Mouse (Mus musculus) midbrain, embryonic 10.5 days (tissue): ENCODE results near the gene D1Ertd622e. TPM values are rescaled to one million over a fixed set of nuclear protein-coding genes. Genes with fewer than 3 reads are reported as not detected.
"Not testable (repeated sequence)": the region's sequence is repeated elsewhere in the genome, so short reads cannot be mapped to it uniquely, and the experiment has no call there.

Experiments
- DNase-seq: peaks from one replicate; pipeline ENCODE4 v3.0.0-alpha.2; 2017; ENCODE audit warnings: low spot score
- H3K27ac ChIP-seq: fragments of 300-500 bp; sonication (generic); replicated peaks from 2 replicates; pipeline ENCODE4 v1.5.1; 2016; ENCODE audit warnings: mild to moderate bottlenecking
- H3K27me3 ChIP-seq: fragments of 300-500 bp; sonication (generic); 2 replicates; pipeline ENCODE4 v1.6.1; 2016; ENCODE audit warnings: low read depth, mild to moderate bottlenecking; ENCODE audit not compliant: poor library complexity, severe bottlenecking
- H3K36me3 ChIP-seq: fragments of 300-500 bp; sonication (generic); 2 replicates; pipeline ENCODE4 v1.6.1; 2016; ENCODE audit warnings: mild to moderate bottlenecking, moderate library complexity
- H3K4me1 ChIP-seq: fragments of 300-500 bp; sonication (generic); 2 replicates; pipeline ENCODE4 v1.6.1; 2016
- H3K4me3 ChIP-seq: fragments of 300-500 bp; sonication (generic); 2 replicates; pipeline ENCODE4 v1.5.1; 2016; ENCODE audit warnings: mild to moderate bottlenecking, moderate library complexity
- H3K9me3 ChIP-seq: fragments of 300-500 bp; sonication (generic); replicated peaks from 2 replicates; pipeline ENCODE4 v1.6.1; 2016; ENCODE audit warnings: mild to moderate bottlenecking
- WGBS: fragments of 180-500 bp; shearing (Covaris S2); methylation state at CpG from one replicate; pipeline ENCODE4 v1.1.7; 2016; 5-methylcytosine and 5-hydroxymethylcytosine counted together
- polyA plus RNA-seq: library from polyadenylated mRNA; unstranded; fragments of >200 nt; fragmentation: Nextera tagmentation; extraction: Ambion mirVana; gene quantifications from 2 replicates; pipeline ENCODE4 v1.2.1, GENCODE M21; 2016

Gene D1Ertd622e
- polyA plus RNA-seq, 1 experiment from 2014 or later, result 39.0 TPM

DNA sequence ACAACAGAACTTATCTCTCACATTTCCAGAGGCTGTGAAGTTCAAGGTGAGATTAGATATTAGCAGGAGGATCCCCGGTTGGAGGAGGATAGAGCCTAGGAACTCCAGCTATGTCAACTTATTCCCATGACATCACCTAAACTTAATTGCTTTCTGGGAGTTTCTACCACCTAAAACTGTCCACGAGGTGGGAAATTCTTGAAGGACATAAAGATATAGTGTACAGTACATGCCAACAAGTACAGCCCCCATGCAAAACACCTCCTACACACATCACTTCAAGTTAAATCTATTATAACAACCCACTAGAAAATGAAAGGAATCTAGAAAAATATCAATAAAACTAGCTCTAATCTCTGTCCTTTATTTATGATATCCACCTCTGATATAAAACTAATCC, 61.5 kb downstream of the D1Ertd622e start:
- Histone ChIP-seq H3K4me3 (no peak overlapping the region), H3K9me3 (no peaks in the 10 kb centered on the region), H3K27ac (no peak overlapping the region), H3K4me1 (no peaks in the 10 kb centered on the region), H3K27me3 (no peaks in the 10 kb centered on the region), H3K36me3 (no peaks in the 10 kb centered on the region)
- 84% methylated on average over 2 of the region's 2 CpGs for WGBS
- no peak for DNase-seq

DNA sequence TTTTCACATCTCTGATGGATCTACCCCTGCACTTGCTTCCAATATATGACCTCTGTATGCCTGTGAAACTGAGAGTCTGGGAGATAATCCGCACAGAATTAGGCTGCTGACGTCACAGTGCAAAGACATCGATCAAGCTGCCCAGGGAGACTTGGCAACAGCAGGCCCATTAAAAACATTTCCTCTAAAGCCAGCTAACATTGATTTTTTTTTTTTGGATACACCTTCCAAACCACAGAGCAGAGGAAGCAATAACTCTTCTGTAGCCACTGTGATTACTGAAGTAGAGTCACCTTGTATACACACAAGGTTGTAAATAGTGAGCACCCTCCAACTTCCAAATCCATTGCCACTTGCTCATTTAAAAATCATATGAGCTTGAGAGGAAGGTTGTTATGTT, 62.8 kb downstream of the D1Ertd622e start:
- Histone ChIP-seq H3K4me1 (no peaks in the 10 kb centered on the region), H3K9me3 (no peaks in the 10 kb centered on the region), H3K27me3 (no peaks in the 10 kb centered on the region), H3K4me3 (no peak overlapping the region), H3K27ac (no peak overlapping the region), H3K36me3 (no peaks in the 10 kb centered on the region)
- no peak for DNase-seq
- WGBS, result 88% methylated on average over 3 of the region's 3 CpGs

DNA sequence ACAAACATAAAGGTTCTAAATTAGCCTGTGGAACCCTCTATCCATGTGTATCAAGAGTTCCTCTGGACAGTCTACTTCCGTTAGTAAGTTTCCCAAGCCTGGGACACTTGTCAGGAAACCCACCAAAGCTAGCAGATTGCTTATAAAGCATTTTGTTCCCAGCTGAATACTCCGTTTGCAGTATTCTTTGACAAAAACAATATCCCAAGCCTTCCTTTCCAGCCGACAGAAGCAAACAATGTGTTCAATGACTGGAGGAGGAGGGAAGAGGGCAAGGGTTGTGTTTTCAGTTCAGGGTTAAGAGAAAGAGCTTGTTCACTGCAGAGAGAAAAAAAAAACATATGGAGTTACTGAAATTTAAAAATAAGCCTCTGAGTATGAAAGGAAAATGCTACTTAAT, 73.3 kb downstream of the D1Ertd622e start:
- WGBS, result 26% methylated on average over 3 of the region's 3 CpGs
- Histone ChIP-seq H3K9me3 (no peaks in the 10 kb centered on the region), H3K27ac (peak overlapping the region; percentile 52; the same call in 1 of the 2 replicates), H3K4me3 (no peak overlapping the region), H3K4me1 (peaks cover 30% of the 10 kb centered on the region), H3K27me3 (no peaks in the 10 kb centered on the region), H3K36me3 (no peaks in the 10 kb centered on the region)
- no peak for DNase-seq

DNA sequence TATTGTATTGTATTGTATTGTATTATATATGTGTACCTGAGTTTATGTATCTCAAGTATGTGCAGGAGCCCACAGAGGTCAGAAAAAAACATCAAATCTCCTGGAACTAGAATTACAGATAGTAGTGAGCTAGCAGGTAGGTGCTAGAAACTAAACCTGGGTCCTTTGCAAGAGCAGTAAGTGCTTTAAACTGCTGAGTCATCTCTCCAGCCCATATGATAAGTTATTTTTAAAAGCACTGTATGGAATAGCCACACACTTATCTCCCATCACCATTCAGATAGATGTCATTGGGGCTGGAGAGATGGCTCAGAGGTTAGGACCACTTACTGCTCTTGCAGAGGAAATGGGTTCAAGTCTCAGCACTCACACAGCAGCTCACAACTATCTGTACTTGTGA, 76.8 kb downstream of the D1Ertd622e start:
- H3K36me3 ChIP-seq, result no peaks in the 10 kb centered on the region
- H3K27ac ChIP-seq, result no peak overlapping the region
- DNase-seq, result no peak
- no peaks in the 10 kb centered on the region for H3K27me3 ChIP-seq
- H3K9me3 ChIP-seq, result no peaks in the 10 kb centered on the region
- H3K4me3 ChIP-seq, result no peak overlapping the region
- H3K4me1 ChIP-seq, result peaks cover 24% of the 10 kb centered on the region

DNA sequence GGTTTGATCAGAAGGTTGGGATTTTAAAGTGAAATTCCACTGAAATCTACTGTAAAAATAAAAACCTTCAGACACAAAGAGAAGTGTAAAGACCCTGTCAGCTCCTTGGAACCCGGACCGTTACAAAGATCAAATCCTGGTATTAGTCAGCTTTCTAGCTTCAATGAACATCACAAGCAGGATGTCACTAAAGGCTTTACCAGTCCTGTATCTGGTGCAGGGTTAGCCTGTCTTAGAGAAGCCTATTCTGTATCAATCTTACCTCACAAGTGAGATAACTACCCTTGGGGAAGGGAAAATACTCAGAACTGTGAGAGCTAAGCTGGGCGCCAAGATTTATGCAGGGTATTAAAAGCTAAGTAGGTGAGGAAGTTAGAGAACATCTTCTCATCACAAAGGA, 77.7 kb downstream of the D1Ertd622e start:
- Histone ChIP-seq H3K27me3 (no peaks in the 10 kb centered on the region), H3K4me1 (peaks cover 20% of the 10 kb centered on the region), H3K27ac (no peak overlapping the region), H3K9me3 (no peaks in the 10 kb centered on the region), H3K4me3 (no peak overlapping the region), H3K36me3 (no peaks in the 10 kb centered on the region)
- WGBS, result 83% methylated on average over 3 of the region's 3 CpGs
- DNase-seq, result no peak

DNA sequence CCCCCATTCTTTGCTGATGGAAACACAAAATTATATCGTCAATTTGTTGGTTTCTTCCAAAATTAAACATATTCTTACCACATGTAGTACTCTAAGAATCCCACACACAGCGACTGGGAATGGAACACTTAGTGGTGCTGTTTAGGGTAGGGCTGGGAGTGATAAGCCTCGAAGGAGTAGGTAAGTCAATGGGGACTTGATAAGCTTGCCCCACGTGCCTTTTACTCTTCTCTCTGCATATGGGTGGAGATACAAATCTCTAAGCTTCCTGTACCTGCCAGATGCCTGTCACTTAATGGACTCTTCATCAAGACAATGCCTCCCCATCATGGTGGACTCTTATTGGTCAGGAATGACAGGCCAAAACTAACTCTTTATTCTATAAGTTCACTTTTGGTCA, 78.8 kb downstream of the D1Ertd622e start:
- Histone ChIP-seq H3K4me1 (peaks cover 9% of the 10 kb centered on the region), H3K36me3 (no peaks in the 10 kb centered on the region), H3K4me3 (no peak overlapping the region), H3K27ac (no peak overlapping the region), H3K9me3 (no peaks in the 10 kb centered on the region), H3K27me3 (no peaks in the 10 kb centered on the region)
- DNase-seq, result no peak
- 90% methylated on average over 4 of the region's 4 CpGs for WGBS

DNA sequence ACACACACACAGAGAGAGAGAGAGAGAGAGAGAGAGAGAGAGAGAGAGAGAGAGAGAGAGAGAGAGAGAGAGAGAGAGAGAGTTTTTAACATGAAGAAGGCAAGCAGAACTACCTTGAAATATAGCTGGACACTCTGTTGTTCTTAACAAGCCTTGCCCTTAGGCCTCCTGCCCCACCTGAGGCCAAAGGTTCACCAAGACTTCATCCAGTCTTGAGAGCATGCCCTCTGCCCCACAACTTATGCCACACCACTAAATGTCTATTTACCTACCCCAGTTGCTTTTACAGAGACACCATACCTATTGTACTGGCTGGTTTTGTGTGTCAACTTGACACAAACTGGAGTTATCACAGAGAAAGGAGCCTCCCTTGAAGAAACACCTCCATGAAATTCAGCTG, 81.2 kb downstream of the D1Ertd622e start:
- H3K27me3 ChIP-seq, H3K27ac ChIP-seq, H3K9me3 ChIP-seq, H3K36me3 ChIP-seq, H3K4me1 ChIP-seq, DNase-seq, H3K4me3 ChIP-seq: not testable (repeated sequence)

DNA sequence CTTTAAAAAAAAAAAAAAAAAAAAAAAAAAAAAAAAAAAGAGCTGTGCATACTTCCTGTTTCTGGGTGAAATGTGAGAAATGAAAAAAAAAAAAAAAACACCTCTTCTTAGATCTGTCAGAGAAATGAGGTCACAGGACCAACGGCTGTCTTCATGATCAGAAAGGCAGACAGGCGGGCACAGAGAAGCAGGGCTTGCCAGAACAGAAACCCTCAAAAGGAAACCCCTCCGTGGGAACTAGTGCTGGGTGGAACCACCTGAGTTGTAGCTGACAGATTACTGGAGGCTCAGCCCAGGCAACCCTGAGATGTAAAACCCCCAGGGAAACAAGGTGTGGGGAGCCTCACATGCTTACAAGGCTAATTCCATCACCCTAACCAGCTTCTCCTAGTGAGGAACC, 81.6 kb downstream of the D1Ertd622e start:
- 81% methylated on average over 3 of the region's 3 CpGs for WGBS
- no peak overlapping the region for H3K27ac ChIP-seq
- DNase-seq, result no peak
- H3K4me1 ChIP-seq, result no peaks in the 10 kb centered on the region
- H3K36me3 ChIP-seq, result no peaks in the 10 kb centered on the region
- no peaks in the 10 kb centered on the region for H3K9me3 ChIP-seq
- H3K4me3 ChIP-seq, result no peak overlapping the region
- no peaks in the 10 kb centered on the region for H3K27me3 ChIP-seq

DNA sequence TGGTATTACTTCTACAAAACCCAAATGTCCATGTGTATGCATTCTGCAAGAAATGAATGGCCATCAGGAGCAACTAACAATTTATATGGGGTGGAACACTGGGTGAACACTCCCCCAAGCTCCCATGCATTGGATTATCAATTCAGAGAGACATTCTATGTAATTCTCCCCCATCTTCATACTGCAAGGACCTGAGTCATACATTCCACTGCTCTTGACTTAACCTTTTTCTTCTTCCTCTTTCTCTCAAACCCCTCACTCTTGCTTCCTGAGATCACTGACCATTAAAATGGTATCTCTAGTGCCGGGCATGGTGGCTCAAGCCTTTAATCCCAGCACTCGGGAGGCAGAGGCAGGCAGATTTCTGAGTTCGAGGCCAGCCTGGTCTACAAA, 83.9 kb downstream of the D1Ertd622e start:
- Histone ChIP-seq H3K27ac (no peak overlapping the region), H3K4me3 (no peak overlapping the region), H3K9me3 (no peaks in the 10 kb centered on the region), H3K36me3 (no peaks in the 10 kb centered on the region), H3K27me3 (no peaks in the 10 kb centered on the region), H3K4me1 (no peaks in the 10 kb centered on the region)
- no peak for DNase-seq
- 94% methylated on average over 3 of the region's 3 CpGs for WGBS

DNA sequence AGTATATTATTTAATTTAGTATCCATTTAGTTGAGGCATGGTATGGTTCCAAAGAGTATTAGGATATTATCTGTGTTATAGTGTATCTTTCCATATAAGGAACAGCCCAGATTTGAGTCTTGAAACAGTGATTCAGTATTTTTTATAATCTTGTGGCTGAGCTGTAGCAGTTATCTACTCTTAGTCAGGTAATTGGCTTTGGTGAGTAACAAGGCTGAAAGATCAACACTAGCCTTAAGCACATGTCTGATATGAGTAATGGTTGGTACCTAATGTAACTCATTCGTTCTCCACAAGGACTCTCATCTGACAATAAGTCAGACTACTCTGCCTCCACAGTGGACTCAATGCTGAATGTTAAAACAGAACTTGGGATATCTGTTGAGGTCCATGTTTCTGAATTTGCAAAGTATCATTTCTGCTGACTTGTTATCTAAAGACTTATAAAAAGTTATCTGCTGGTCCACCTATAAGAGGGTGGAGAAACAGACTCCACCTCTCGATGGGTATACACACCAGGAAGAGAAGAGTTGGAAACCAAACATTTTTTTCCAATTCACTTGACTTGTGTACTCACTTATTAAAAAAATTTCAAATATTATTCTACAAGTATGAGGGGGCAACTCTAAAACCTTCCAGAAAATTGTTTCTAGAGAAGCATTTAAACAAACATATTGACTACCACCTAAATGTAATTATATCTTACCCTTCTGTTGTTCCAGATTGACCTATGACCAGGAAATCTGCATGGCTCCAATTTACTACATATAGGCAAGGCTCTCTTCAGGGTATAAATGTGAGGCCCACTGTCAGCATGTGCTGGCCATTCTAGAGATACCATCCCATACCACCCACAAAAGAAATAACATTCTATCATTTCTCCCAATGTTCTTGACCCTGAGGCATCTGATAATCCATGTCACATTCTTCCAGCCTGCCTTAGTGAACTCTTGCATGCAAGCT, 84.5 kb downstream of the D1Ertd622e start:
- no peaks in the 10 kb centered on the region for H3K27me3 ChIP-seq
- H3K4me1 ChIP-seq, result no peaks in the 10 kb centered on the region
- H3K36me3 ChIP-seq, result no peaks in the 10 kb centered on the region
- no peak overlapping the region for H3K27ac ChIP-seq
- H3K4me3 ChIP-seq, result no peak overlapping the region
- no peaks in the 10 kb centered on the region for H3K9me3 ChIP-seq
- WGBS, result 89% methylated on average over 2 of the region's 2 CpGs
- DNase-seq, result no peak

DNA sequence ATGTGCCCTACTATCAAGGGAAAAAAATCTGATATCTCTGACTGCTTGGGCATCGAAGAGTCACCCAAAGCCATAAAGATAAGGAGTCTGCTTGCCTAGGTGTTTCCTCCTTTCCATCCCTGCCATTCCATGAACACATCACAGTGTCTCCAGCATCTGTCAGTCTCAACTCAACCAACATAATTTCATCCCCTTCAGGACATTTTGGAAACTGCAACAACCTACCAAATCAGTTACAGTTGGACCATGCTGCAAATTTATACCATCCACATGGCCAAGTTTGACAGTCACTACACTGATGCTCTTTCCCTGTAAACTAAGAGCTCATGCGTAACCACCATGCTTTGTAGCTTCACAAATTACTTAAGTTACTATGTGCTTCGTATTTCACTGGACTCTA, 85.3 kb downstream of the D1Ertd622e start:
- Histone ChIP-seq H3K9me3 (no peaks in the 10 kb centered on the region), H3K27ac (no peak overlapping the region), H3K4me1 (no peaks in the 10 kb centered on the region), H3K36me3 (no peaks in the 10 kb centered on the region), H3K4me3 (no peak overlapping the region), H3K27me3 (no peaks in the 10 kb centered on the region)
- DNase-seq, result no peak
- 88% methylated on average over 3 of the region's 3 CpGs for WGBS

DNA sequence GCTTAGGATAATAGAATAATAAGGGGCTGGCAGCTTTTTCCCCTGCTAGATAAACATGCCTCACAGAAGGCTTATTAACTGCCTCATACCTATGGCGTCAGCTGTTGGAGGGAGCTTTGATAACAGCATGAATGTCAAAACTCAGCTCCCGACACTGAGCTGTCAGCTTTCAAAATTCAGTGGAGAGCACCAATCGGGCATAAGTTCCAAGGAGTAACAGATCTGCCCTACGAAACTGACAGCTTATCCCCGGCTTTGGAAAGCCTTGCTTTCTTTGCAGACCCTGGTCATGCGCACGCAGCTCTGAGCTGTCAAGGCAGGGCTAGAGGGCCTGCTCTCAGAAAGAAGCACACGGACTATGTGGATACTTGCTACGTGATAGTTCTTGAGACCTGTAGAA, 91.1 kb downstream of the D1Ertd622e start:
- Histone ChIP-seq H3K4me3 (no peak overlapping the region), H3K27ac (no peak overlapping the region), H3K4me1 (peaks cover 4% of the 10 kb centered on the region; the same call in 1 of the 2 replicates), H3K27me3 (no peaks in the 10 kb centered on the region), H3K9me3 (no peaks in the 10 kb centered on the region), H3K36me3 (no peaks in the 10 kb centered on the region)
- DNase-seq, result no peak
- 67% methylated on average over 9 of the region's 9 CpGs for WGBS

DNA sequence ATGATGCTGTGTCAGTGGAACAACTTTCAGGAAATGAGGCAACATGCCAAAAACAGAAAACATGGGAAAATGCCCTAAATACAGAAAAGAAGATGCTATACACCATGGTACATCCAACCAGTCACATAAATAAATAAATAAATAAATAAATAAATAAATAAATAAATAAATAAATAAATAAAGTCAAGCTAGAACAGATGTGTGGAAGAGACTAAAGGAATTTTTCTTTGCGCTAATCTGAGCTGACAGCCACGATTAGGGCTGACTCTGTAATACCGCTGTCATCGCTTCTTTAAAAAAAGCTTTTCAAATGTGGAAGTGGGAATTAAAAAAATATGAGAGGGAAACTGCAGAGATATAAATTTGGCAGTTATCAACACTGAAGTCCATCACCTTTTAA, 93.9 kb downstream of the D1Ertd622e start:
- H3K4me3 ChIP-seq, result no peak overlapping the region
- no peak for DNase-seq
- H3K27ac ChIP-seq, result no peak overlapping the region
- H3K36me3 ChIP-seq, result no peaks in the 10 kb centered on the region
- no peaks in the 10 kb centered on the region for H3K9me3 ChIP-seq
- H3K27me3 ChIP-seq, result no peaks in the 10 kb centered on the region
- 93% methylated on average over 4 of the region's 4 CpGs for WGBS
- H3K4me1 ChIP-seq, result peaks cover 4% of the 10 kb centered on the region; the same call in 1 of the 2 replicates
